Mouse (Mus musculus) embryonic facial prominence, embryonic 13.5 days (tissue): ENCODE data around the gene Krt24. TPM values are rescaled to one million over a fixed set of nuclear protein-coding genes. Genes with fewer than 3 reads are reported as not detected.
A peak's percentile ranks its signal among the peaks of the same experiment; 100 is the strongest.

Experiments
- ATAC-seq: fragments of 200-750 bp; cut with Nextera tagmentation; 2 replicates; pipeline ENCODE4 v1.8.0; 2017; ENCODE audit warnings: low read depth; ENCODE audit not compliant: insufficient number of reproducible peaks, insufficient read depth, low FRiP score, low TSS enrichment
- H3K27ac ChIP-seq: fragments of 300-500 bp; sonication (generic); 2 replicates; pipeline ENCODE4 v1.5.1; 2015; ENCODE audit warnings: moderate library complexity, mild to moderate bottlenecking, inconsistent platforms
- H3K27me3 ChIP-seq: fragments of 300-500 bp; sonication (generic); 2 replicates; pipeline ENCODE4 v1.6.1; 2015; ENCODE audit warnings: mild to moderate bottlenecking, inconsistent platforms
- H3K36me3 ChIP-seq: fragments of 300-500 bp; sonication (generic); 2 replicates; pipeline ENCODE4 v1.6.1; 2015; ENCODE audit warnings: mild to moderate bottlenecking, inconsistent platforms
- H3K4me1 ChIP-seq: fragments of 300-500 bp; sonication (generic); 2 replicates; pipeline ENCODE4 v1.6.1; 2015; ENCODE audit warnings: inconsistent platforms
- H3K4me2 ChIP-seq: fragments of 300-500 bp; sonication (generic); 2 replicates; pipeline ENCODE4 v1.6.1; 2015; ENCODE audit warnings: moderate library complexity, mild to moderate bottlenecking, inconsistent platforms
- H3K4me3 ChIP-seq: fragments of 300-500 bp; sonication (generic); 2 replicates; pipeline ENCODE4 v1.5.1; 2015; ENCODE audit warnings: mild to moderate bottlenecking, inconsistent platforms
- H3K9ac ChIP-seq: fragments of 300-500 bp; sonication (generic); 2 replicates; pipeline ENCODE4 v1.6.1; 2015; ENCODE audit warnings: mild to moderate bottlenecking, inconsistent platforms
- H3K9me3 ChIP-seq: fragments of 300-500 bp; sonication (generic); 2 replicates; pipeline ENCODE4 v1.6.1; 2016; ENCODE audit warnings: inconsistent platforms
- WGBS: fragments of 180-500 bp; shearing (Covaris S2); methylation state at CpG from one replicate; pipeline ENCODE4 v1.1.7; 2015; ENCODE audit warnings: mixed read lengths; 5-methylcytosine and 5-hydroxymethylcytosine counted together
- polyA plus RNA-seq: library from polyadenylated mRNA; unstranded; fragments of >200 nt; fragmentation: Nextera tagmentation; extraction: Ambion mirVana; gene quantifications from 2 replicates; pipeline ENCODE4 v1.2.1, GENCODE M21; 2015

The Krt24 gene
- polyA plus RNA-seq, 1 experiment from 2014 or later, result 0.44 TPM

- H3K9me3 ChIP-seq, result no peaks in the 10 kb centered on the region
- no peaks in the 10 kb centered on the region for H3K27me3 ChIP-seq
- H3K9ac ChIP-seq, result peak within 1 kb of the TSS; percentile 100
- peak within 1 kb of the TSS; percentile 87 for H3K4me3 ChIP-seq
- H3K4me1 ChIP-seq, result peaks cover 32% of the 10 kb centered on the region
- under 1% methylated on average over 84 of the region's 87 CpGs for WGBS
- peak within 1 kb of the TSS; percentile 99 for H3K27ac ChIP-seq
- peak; percentile 87 for ATAC-seq
- peak within 1 kb of the TSS; percentile 80 for H3K4me2 ChIP-seq
- peaks cover 20% of the 10 kb centered on the region for H3K36me3 ChIP-seq
These were observed 54.6 kb downstream of the Krt24 start, which contains the start of gene Smarce1 for GRCm38 (mm10) chr11:99230261-99231048. Gene Smarce1 (minus strand): TSS chr11:99231017.

Other genes starting within 250 kb of the Krt24 start
- gene Igfbp4, start 244.0 kb downstream of the Krt24 start, polyA plus RNA-seq, result 1,128 and 1,158 TPM in 2 replicates
- gene Tns4, start 196.0 kb downstream of the Krt24 start, polyA plus RNA-seq, result 0.53 and 0.73 TPM in 2 replicates
- 0.30 and 0.69 TPM in 2 replicates for gene Ccr7, start 130.2 kb downstream of the Krt24 start, polyA plus RNA-seq
- 307 and 334 TPM in 2 replicates for gene Smarce1, start 54.2 kb downstream of the Krt24 start, polyA plus RNA-seq
- gene Krt222, start 41.2 kb downstream of the Krt24 start, polyA plus RNA-seq, result 0.41 and 0.42 TPM in 2 replicates
- 0.12 and 0.34 TPM in 2 replicates for gene Krt25, start 37.7 kb upstream of the Krt24 start, polyA plus RNA-seq
- gene Krt26, start 52.7 kb upstream of the Krt24 start, polyA plus RNA-seq, result 0.14 TPM in 1 of 2 replicates, not detected in the other
- gene Krt27, start 65.8 kb upstream of the Krt24 start, polyA plus RNA-seq, result 0.33 and 0.39 TPM in 2 replicates
- gene Krt28, start 89.6 kb upstream of the Krt24 start, polyA plus RNA-seq, result 1.1 and 1.4 TPM in 2 replicates
- gene Krt10, start 104.1 kb upstream of the Krt24 start, polyA plus RNA-seq, result 46.0 and 60.4 TPM in 2 replicates
- gene Krt12, start 137.0 kb upstream of the Krt24 start, polyA plus RNA-seq, result not detected in 2 replicates
- gene Krt20, start 152.9 kb upstream of the Krt24 start, polyA plus RNA-seq, result 0.24 and 3.2 TPM in 2 replicates
- gene Krt23, start 207.9 kb upstream of the Krt24 start, polyA plus RNA-seq, result 5.1 and 9.0 TPM in 2 replicates
- not detected in 2 replicates for gene Krt39, start 236.1 kb upstream of the Krt24 start, polyA plus RNA-seq